ENCODE assay signal across 12 mouse cellular contexts in the genomic region with DNA sequence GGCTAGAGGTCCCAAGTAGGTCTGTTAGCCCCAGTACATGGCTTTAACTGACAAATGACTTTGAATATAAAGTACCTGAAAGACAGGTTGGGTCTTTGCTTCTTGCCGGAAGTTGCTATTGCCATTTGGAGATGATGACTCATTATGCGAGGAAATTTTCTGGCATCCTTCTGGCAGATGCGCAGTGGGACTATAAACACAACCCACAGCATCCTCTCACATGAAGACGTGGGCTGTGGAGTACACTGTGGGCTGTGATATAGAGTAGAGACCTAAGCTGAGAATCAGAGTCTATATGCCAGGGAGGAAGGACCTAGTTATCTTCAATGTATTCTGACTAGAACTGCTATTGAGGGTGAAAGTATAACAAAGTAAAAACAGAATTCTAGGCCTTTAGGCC.
"Had no signal": no experiment of that assay in that cellular context is flagged by ENCODE, and none has a peak within 500 bp of the region (broad histone marks: within the 10 kb centered on the region; RNA-seq: fewer than 3 reads in every experiment).

No protein-coding gene starts in this region.

- H3K36me3 ChIP-seq: limb, embryonic 10.5 days; liver, embryonic 15.5 days; midbrain, embryonic 13.5 days; stomach, embryonic 15.5 days had no signal

- H3K4me3 ChIP-seq: left cerebral cortex, adult 2 months; limb, embryonic 10.5 days; liver, embryonic 15.5 days; midbrain, embryonic 13.5 days; stomach, embryonic 15.5 days had no signal

- H3K9ac ChIP-seq: liver, embryonic 15.5 days; midbrain, embryonic 13.5 days; stomach, embryonic 15.5 days had no signal

- DNase-seq: kidney, postnatal 25 days; lung, adult 2 months; lung, postnatal 36 days; right cerebral cortex, postnatal 14 days; thymus, postnatal 4 days had no signal

- H3K4me2 ChIP-seq: liver, embryonic 11.5 days; liver, embryonic 15.5 days; midbrain, embryonic 13.5 days; stomach, embryonic 15.5 days had no signal

- H3K27ac ChIP-seq: left cerebral cortex, adult 2 months; limb, embryonic 10.5 days; liver, embryonic 15.5 days; midbrain, embryonic 13.5 days; stomach, embryonic 15.5 days had no signal

- ATAC-seq: lung, postnatal 0 days; midbrain, embryonic 13.5 days had no signal

- H3K27me3 ChIP-seq: liver, embryonic 15.5 days; midbrain, embryonic 13.5 days; stomach, embryonic 15.5 days had no signal

- H3K9me3 ChIP-seq: limb, embryonic 10.5 days; liver, embryonic 15.5 days; midbrain, embryonic 13.5 days; stomach, embryonic 15.5 days had no signal
